Mouse (Mus musculus) limb, embryonic 12.5 days (tissue): Measurements from ENCODE around the gene Rc3h2. TPM values are rescaled to one million over a fixed set of nuclear protein-coding genes. Genes with fewer than 3 reads are reported as not detected.

Experiments
- ATAC-seq: fragments of 200-750 bp; cut with Nextera tagmentation; 2 replicates; pipeline ENCODE4 v1.8.0; 2017; ENCODE audit warnings: low read depth, moderate TSS enrichment; ENCODE audit not compliant: insufficient number of reproducible peaks, insufficient read depth, low FRiP score, low TSS enrichment
- H3K27ac ChIP-seq: fragments of 300-500 bp; sonication (generic); 2 replicates; pipeline ENCODE4 v1.5.1; 2016; ENCODE audit warnings: mild to moderate bottlenecking, moderate library complexity
- H3K27me3 ChIP-seq: fragments of 300-500 bp; sonication (generic); 2 replicates; pipeline ENCODE4 v1.6.1; 2016; ENCODE audit warnings: mild to moderate bottlenecking, moderate library complexity
- H3K36me3 ChIP-seq: fragments of 300-500 bp; sonication (generic); 2 replicates; pipeline ENCODE4 v1.6.1; 2016; ENCODE audit warnings: mild to moderate bottlenecking, moderate library complexity
- H3K4me1 ChIP-seq: fragments of 300-500 bp; sonication (generic); replicated peaks from 2 replicates; pipeline ENCODE4 v1.6.1; 2016
- H3K4me2 ChIP-seq: fragments of 300-500 bp; sonication (generic); 2 replicates; pipeline ENCODE4 v1.6.1; 2016; ENCODE audit warnings: mild to moderate bottlenecking, moderate library complexity
- H3K4me3 ChIP-seq: fragments of 300-500 bp; sonication (generic); replicated peaks from 2 replicates; pipeline ENCODE4 v1.5.1; 2016; ENCODE audit warnings: mild to moderate bottlenecking
- H3K9ac ChIP-seq: fragments of 300-500 bp; sonication (generic); replicated peaks from 2 replicates; pipeline ENCODE4 v1.6.1; 2016; ENCODE audit warnings: mild to moderate bottlenecking, moderate library complexity
- H3K9me3 ChIP-seq: fragments of 300-500 bp; sonication (generic); 2 replicates; pipeline ENCODE4 v1.6.1; 2016; ENCODE audit warnings: mild to moderate bottlenecking, moderate library complexity
- WGBS: fragments of 180-500 bp; shearing (Covaris S2); methylation state at CpG from one replicate; pipeline ENCODE4 v1.1.7; 2016; 5-methylcytosine and 5-hydroxymethylcytosine counted together
- polyA plus RNA-seq: library from polyadenylated mRNA; unstranded; fragments of >200 nt; fragmentation: Nextera tagmentation; extraction: Ambion mirVana; gene quantifications from 2 replicates; pipeline ENCODE4 v1.2.1, GENCODE M21; 2016

Gene Rc3h2
- polyA plus RNA-seq, 1 experiment from 2014 or later, result 25.6 TPM

- Histone ChIP-seq H3K4me3 (no peak overlapping the region), H3K9ac (no peak overlapping the region), H3K27ac (no peak overlapping the region), H3K4me2 (no peak overlapping the region), H3K9me3 (no peaks in the 10 kb centered on the region), H3K27me3 (no peaks in the 10 kb centered on the region), H3K4me1 (no peaks in the 10 kb centered on the region), H3K36me3 (no peaks in the 10 kb centered on the region)
- ATAC-seq, result no peak
- 86% methylated on average over 2 of the region's 2 CpGs for WGBS
Measured at GRCm38 (mm10) chr2:37333321-37333720, 89.4 kb downstream of the Rc3h2 start.

GRCm38 (mm10) chr2:37326215-37326614 lies 96.5 kb downstream of the Rc3h2 start, which contains the start of gene Olfr368:
Gene Olfr368 (plus strand): TSS chr2:37326515.
- Histone ChIP-seq H3K4me1 (no peaks in the 10 kb centered on the region), H3K4me2 (no peak within 1 kb of the TSS), H3K27me3 (no peaks in the 10 kb centered on the region), H3K9ac (no peak within 1 kb of the TSS), H3K36me3 (no peaks in the 10 kb centered on the region), H3K9me3 (no peaks in the 10 kb centered on the region), H3K27ac (no peak within 1 kb of the TSS), H3K4me3 (no peak within 1 kb of the TSS)
- ATAC-seq, result no peak
- 74% methylated on average over 1 of the region's 1 CpGs for WGBS

Other genes with a start within 250 kb of the Rc3h2 start
- gene Olfr365, start 234.7 kb downstream of the Rc3h2 start, polyA plus RNA-seq, result not detected in 2 replicates
- gene Olfr366, start 211.3 kb downstream of the Rc3h2 start, polyA plus RNA-seq, result not detected in 2 replicates
- gene Olfr368, start 96.4 kb downstream of the Rc3h2 start, polyA plus RNA-seq, result not detected in 2 replicates
- gene Pdcl, start 63.6 kb downstream of the Rc3h2 start, polyA plus RNA-seq, result 48.1 and 50.5 TPM in 2 replicates
- 11.4 and 12.1 TPM in 2 replicates for gene Zbtb26, start 20.2 kb upstream of the Rc3h2 start, polyA plus RNA-seq
- 7.9 and 8.7 TPM in 2 replicates for gene Zbtb6, start 20.3 kb upstream of the Rc3h2 start, polyA plus RNA-seq
- 55.6 and 59.8 TPM in 2 replicates for gene Rabgap1, start 20.4 kb upstream of the Rc3h2 start, polyA plus RNA-seq
- gene Gpr21, start 93.4 kb upstream of the Rc3h2 start, polyA plus RNA-seq, result 2.0 and 2.1 TPM in 2 replicates